Mouse (Mus musculus) retina, postnatal 1 day (tissue): ENCODE measurements around the gene Ccdc62.

Experiments
- DNase-seq: peaks from one replicate; pipeline ENCODE4 v3.0.0-alpha.2; 2012

Ccdc62 gene

GRCm38 (mm10) chr5:124005591-124005990 is 75.1 kb downstream of the Ccdc62 start:
- DNase-seq = no peak

DNA sequence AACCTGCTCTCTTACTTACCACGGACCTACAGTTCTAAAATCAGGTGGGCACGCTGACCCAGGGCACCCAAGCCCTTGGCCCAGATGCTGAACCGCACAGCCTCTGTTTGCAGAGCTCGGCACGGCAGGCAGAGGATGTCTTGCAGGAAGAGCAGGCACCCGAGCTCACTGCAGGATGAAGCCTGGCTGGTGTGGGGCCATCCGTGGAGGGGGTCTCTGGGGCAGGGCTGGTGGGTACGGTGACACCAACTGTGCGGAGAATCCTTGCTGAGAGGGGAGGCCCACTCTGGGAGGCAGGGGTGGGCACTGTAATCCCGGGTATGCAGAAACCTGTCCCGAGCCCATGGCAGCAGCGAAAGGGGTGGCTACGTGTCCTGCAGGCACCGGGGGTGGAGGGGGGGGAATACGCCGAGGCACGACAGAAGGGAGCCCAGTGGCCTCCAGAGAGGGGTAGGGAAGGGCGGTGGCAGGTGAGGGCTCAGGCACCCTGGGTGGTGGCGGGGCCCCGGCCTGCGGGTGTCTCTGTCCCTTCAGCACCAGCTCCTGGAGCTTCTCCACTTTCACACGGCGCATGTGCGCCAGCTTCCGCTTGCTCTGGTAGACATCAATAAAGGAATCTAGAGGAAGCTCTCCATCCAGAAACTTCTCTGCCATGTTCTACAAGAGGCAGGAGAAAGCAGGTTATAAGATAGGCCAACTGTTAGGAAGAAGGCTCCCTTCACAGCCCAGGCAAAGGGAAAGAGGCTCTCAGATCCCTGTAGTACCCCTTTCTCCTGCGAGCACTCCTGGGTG is 75.8 kb downstream of the Ccdc62 start:
- no peak for DNase-seq

- DNase-seq = no peak
Measured at GRCm38 (mm10) chr5:124006891-124007491, 76.5 kb downstream of the Ccdc62 start.

DNA sequence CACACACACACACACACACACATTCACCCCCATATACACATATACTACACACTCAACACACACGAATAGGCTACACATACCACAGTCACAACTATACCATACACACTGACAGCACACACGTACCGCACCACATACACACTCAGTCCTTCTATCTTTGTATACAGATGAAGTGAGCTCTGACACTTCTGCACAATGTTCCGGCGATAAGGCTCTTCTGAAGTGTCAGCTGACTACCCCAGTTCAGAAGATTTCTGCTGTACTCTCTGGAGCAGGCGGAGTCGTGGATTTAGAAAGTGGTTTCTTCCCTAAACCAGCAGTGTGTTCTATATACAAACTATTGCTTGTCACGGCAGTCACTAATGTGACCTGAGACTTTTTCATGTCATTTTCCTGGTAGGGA is 79.6 kb downstream of the Ccdc62 start:
- no peak for DNase-seq

GRCm38 (mm10) chr5:124010910-124011655 is 80.6 kb downstream of the Ccdc62 start:
- DNase-seq = peak; percentile 79

DNA sequence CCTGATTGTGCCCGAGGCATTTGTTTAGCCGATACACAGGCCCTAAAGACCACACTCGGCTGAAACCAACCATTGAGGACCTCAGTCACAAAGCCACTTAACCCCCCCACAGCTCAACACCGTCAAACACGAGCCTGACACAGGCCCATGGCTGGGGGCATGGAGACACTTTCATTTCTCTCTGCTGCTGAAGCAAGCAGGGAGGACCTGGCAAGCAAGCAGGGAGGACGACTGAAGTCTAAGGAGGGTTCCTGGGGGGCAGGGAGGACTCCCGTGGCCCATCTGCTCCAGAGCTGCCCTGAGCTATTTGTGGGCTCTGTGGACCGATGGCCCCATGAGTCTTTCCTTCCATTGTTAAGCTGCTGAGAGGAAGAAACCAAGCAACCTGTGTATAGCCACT is 81.4 kb downstream of the Ccdc62 start:
- DNase-seq = peak; percentile 43

- DNase-seq = no peak
Measured at GRCm38 (mm10) chr5:124012885-124013284, 82.4 kb downstream of the Ccdc62 start.

GRCm38 (mm10) chr5:124013747-124014146 is 83.3 kb downstream of the Ccdc62 start:
- DNase-seq = no peak

DNA sequence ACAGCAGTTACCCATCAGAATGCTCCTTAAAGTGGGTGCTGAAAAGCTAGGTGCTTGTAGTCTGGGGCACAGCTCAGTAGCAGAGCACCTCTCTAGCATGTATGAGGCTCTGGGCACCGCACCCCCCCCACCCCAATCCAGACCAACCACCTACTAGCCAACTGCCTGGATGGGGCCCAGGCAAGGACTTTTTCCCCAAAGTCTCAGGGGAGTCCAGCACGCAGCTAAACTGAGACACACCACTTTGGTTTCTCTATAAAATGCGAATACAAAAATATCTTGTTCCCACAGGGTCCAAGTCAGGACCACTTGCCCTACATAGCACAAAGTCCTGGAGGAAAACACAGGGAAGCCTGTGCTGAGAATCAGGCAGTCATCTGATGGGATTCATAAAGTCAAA is 83.7 kb downstream of the Ccdc62 start:
- no peak for DNase-seq

DNA sequence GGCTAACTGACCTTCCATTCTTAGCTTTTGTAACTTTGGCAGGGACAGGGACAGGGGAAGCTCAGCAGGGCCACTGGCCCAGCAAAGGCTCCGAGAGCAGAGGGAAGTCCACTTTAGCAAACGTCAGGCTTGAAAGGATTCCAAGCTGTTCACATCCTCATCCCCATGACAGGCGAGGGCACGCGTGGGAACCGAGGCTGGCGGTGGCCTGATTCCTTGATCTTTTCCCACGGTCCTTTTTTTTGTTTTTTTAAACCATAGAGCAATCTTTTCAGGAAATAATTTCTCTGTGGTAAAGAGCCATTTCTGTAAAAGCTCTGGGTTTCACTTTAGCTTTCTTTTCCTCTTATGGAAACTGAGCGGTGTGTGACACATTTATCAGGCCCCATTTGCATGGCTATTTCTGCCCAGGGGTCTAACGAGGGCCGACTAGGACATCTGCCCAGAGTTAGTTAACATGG is 84.3 kb downstream of the Ccdc62 start:
- peak; percentile 56 for DNase-seq

DNA sequence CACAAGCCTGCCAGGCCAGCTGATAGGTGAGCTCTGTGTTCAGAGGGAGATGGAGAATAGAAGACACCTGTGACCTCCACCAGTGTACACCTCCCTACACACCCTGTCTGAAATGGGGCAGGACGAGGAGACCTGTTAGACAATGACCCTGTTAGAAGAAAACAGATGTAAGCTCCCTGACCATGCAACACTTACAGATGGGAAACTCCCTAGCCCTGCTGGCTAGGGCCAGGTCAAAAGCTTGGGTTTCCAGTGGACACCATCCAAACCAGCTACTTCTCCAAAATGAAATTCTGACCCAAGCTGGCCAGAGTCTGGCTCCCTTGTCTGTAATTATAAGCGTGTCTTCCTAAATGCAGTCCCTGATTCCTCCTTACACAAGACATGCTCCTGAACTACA is 85.2 kb downstream of the Ccdc62 start:
- DNase-seq = no peak

DNA sequence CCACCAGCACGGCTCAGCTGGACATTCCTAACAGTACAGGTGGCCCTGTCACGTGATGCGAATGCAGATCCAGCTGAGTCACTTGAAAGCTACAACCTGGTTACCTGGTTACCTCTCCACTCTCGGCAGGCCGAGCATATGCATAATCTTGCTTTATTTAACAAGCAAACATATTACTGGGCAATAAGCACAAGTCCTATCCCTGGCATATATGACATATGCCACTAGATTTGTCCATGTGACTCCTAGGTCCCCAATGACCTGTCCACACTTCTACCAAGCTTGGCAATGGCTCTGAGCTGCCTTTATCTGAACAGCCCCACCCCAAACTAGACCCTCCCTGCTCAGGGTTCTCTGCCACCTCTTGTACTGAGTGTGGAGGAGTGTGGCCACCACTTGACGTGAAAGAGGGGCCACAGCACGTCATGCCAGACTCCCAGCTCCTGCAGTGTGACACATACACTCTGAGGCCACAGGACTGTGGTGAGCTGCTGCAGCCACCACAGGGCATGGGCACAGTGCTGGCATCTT is 85.9 kb downstream of the Ccdc62 start:
- no peak for DNase-seq

DNA sequence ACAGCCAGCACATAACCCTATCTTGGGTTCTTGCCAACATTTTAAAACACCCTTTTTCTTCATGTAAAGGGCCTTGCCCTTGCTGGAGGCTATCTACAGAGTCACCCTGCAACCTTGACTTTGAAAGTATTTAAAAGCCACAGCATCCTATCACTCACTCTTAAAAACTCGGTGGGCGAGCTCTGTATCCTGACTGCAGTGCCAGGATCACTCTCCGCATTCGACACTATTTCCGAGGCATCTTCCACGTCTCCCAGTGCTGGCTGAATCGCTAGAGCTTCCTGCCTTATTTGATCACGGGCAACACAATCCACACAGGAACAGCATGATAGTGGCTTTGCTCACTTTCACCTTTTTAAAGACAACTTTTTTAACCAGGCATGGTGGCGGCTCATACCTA is 87.5 kb downstream of the Ccdc62 start:
- no peak for DNase-seq

DNA sequence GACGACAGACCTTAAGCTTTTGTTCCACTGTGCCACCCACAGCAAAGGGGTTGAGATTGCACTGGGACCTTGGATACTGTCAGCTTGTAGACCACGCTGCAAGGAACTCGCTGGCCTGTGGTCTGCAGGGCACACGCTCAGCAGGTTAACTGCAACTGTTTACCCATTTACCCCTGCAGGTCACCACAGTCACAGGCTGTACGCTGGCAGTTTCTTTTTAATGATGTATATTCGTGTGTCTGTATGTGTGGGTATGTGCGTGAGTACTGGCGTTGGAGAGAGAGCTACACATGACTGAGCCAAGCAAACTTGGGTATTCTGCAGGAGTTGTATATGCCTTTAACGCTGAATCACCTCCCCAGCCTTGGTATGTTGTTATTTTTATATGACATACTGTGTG is 88.2 kb downstream of the Ccdc62 start:
- no peak for DNase-seq
